Comparison of ENCODE assay signal across 7 mouse cellular contexts in the genomic region with DNA sequence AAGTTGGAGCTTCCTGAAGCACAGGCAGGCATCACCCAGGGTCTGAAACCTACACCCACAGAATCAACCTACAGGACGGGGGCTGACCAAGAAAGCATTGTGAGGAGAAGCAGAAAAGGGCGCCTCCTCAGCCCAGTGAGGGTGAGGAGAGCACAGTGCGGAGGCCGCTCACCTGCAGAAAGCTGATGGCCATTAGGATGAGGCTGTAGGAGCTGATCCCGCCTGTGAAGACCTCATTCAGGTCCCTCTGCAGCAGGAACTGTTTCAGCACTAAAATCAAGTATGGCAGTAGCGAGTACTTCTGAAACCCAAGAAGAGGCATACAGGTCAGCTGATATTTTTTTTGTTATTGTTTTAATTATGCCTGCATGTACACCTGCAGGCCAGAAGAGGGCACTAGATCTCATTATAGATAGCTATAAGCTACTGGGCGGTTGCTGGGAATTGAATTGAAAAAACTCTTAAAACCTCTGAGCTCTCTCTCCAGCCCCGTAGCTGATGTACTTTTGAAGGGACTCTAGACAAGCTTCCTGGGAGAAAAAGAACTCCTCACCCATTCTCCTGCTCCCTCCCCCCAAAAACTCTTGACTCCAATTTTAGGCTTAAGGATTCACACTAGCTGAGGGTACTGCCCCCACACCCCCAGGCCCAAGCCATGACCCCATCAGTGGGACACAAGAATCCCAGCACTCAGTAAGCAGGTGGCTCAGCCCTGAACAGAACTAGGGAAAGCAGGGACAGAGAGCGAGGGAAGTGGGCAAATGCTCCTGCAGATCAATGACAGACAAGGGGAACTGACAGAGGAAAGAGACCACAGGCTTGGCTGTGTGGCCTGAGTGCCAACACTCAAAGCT. TPM values are rescaled to one million over a fixed set of nuclear protein-coding genes. Genes with fewer than 3 reads are reported as not detected.
DNase-seq lines count a peak whose midpoint lies in the region; ATAC-seq and TF ChIP-seq lines count a peak whose summit lies in the region.

No protein-coding gene starts in this region.

- no peak overlapping the region for H3K4me3 ChIP-seq in left cerebral cortex, adult 2 months
- H3K4me3 ChIP-seq in forebrain, postnatal 0 days (ENCODE audit: low read depth, low read length), result no peak overlapping the region

- no peaks in the 10 kb centered on the region for H3K4me1 ChIP-seq in forebrain, postnatal 0 days (ENCODE audit: insufficient read depth)

- H3K9ac ChIP-seq in forebrain, postnatal 0 days, result no peak overlapping the region

- intact Hi-C loops in left cerebral cortex, adult 2 months (cut with DNase I), result loop anchor here (2.0 to 5.0 kb wide), 3 partner anchors 43 to 145 kb away; no protein-coding TSS in a partner anchor

- DNase-seq in left cerebral cortex, adult 2 months (ENCODE audit: extremely low spot score in 1 of 2, low spot score in 2 of 2), result no peak
- no peak for DNase-seq in left cerebral cortex, adult 11 months (ENCODE audit: low spot score)
- peak; percentile 56 for DNase-seq in R1 (ENCODE audit: low read depth, low spot score)
- DNase-seq in forebrain, postnatal 0 days, result peak; percentile 61
- DNase-seq in urinary bladder, adult 2 months (ENCODE audit: low spot score), result no peak
- DNase-seq in ovary, postnatal 14 days (ENCODE audit: low spot score), result no peak

- WGBS in forebrain, postnatal 0 days, result 57% methylated on average over 9 of the region's 9 CpGs

- ATAC-seq in forebrain, postnatal 0 days, result peak; percentile 82
- ATAC-seq in megakaryocyte-erythroid progenitor cell, adult 5-6 weeks (replicated peaks; ENCODE audit: low FRiP score, low TSS enrichment, poor library complexity, severe bottlenecking), result peak; percentile 24

- H3K27me3 ChIP-seq in forebrain, postnatal 0 days (ENCODE audit: insufficient read depth, low read length), result no peaks in the 10 kb centered on the region

- H3K36me3 ChIP-seq in forebrain, postnatal 0 days (ENCODE audit: insufficient read depth), result peaks cover 59% of the 10 kb centered on the region

- H3K4me2 ChIP-seq in forebrain, postnatal 0 days (ENCODE audit: low read depth), result no peak overlapping the region

- no peaks in the 10 kb centered on the region for H3K9me3 ChIP-seq in forebrain, postnatal 0 days (ENCODE audit: low read length)

- TF ChIP-seq CTCF in left cerebral cortex, adult 2 months (IDR thresholded peaks at IDR 0.05), result peak; percentile 83
- TF ChIP-seq CTCF in forebrain, postnatal 0 days (IDR thresholded peaks at IDR 0.05; ENCODE audit: low read depth), result peak; percentile 62

- H3K27ac ChIP-seq in left cerebral cortex, adult 2 months, result no peak overlapping the region
- no peak overlapping the region for H3K27ac ChIP-seq in forebrain, postnatal 0 days (ENCODE audit: low read depth, low read length)

RNA-seq across cellular contexts. Expression of a gene that starts 23.9 kb away (rescaled TPM):
- 10 to 100 TPM; 83.2 to 93.0 TPM for total RNA-seq in left cerebral cortex, adult 2 months (2021)
- 64.2 and 64.3 TPM in 2 replicates for total RNA-seq in forebrain, postnatal 0 days (2014; rRNA removed)
- 64.6 and 74.4 TPM in 2 replicates for polyA plus RNA-seq in forebrain, postnatal 0 days (2015; fragmentation: Nextera tagmentation; extraction: Ambion mirVana)
- 194 and 202 TPM in 2 replicates for total RNA-seq in megakaryocyte-erythroid progenitor cell, adult 5-6 weeks (2014; fragmentation: Nextera tagmentation)
- total RNA-seq in megakaryocyte-erythroid progenitor cell, adult 5-6 weeks (2017), result 324 and 335 TPM in 2 replicates
- polyA plus RNA-seq in urinary bladder, adult 2 months (2012; rRNA removed), result 59.3 and 67.8 TPM in 2 replicates

RNA-seq across cellular contexts. Expression of a gene that starts 24.8 kb away (rescaled TPM):
- 10 to 100 TPM; 46.5 to 48.2 TPM for total RNA-seq in left cerebral cortex, adult 2 months (2021)
- total RNA-seq in forebrain, postnatal 0 days (2014; rRNA removed), result 21.7 and 29.3 TPM in 2 replicates
- polyA plus RNA-seq in forebrain, postnatal 0 days (2015; fragmentation: Nextera tagmentation; extraction: Ambion mirVana), result 4.5 and 4.9 TPM in 2 replicates
- 19.5 and 24.2 TPM in 2 replicates for total RNA-seq in megakaryocyte-erythroid progenitor cell, adult 5-6 weeks (2014; fragmentation: Nextera tagmentation)
- 13.5 and 14.0 TPM in 2 replicates for total RNA-seq in megakaryocyte-erythroid progenitor cell, adult 5-6 weeks (2017)
- polyA plus RNA-seq in urinary bladder, adult 2 months (2012; rRNA removed), result 13.9 and 15.5 TPM in 2 replicates

Comparison
In these comparisons a context has a peak if more than half of its experiments do, and no peak if none do; other contexts are left out.
1. DNase-seq: peak in R1 (single experiment) and forebrain, postnatal 0 days (single experiment); none in left cerebral cortex, adult 2 months (0 of 2), left cerebral cortex, adult 11 months (single experiment), urinary bladder, adult 2 months (single experiment) and ovary, postnatal 14 days (single experiment).